Mouse (Mus musculus): ENCODE measurements around the gene Egln3.

DNA sequence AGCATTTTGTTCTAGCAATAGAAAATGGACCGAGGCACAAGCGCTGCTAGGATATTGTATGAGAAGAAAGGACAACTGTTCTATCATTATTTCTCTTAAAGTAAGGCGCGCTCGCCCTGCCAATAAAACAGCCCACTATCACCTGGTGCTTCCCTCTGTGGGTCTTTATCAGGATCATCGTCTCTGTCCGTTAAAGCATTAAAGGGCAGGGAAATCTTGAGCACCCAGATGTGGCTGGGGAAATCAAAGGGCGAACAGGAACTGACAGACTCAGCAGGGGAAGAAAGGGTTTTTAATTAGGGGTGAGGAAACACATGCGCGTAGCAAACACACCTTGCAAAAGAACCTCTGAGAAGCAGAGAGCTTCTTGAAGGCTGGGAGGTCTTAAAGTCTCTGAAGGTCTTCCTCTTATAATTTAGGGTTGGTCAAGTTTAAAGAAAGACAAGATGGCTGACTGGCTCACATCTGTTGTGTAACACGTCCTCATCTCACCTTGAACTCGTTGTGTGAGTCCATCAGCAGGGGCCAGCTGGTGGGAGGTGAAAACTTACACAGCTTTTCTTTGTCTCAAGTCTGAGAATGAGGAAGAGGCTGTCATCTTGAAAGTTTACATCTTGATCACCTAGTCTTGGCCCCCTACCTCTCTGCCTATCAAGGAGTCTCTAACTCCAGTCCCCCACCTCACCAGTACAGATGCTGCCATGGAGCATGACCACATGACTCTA is 18.5 kb upstream of the Egln3 start:
- TF ChIP-seq CTCF (IDR thresholded peaks at IDR 0.05; ENCODE audit: low read depth) (no peak), EP300 (IDR thresholded peaks at IDR 0.05; ENCODE audit: low read depth) (no peak)
